Mouse (Mus musculus) c-Kit-positive CD71-positive TER-119-positive erythroid progenitor cells, embryonic 14.5 days (primary cell): ENCODE measurements around the gene Mpg.
A peak's percentile ranks its signal among the peaks of the same experiment; 100 is the strongest.

ENCODE experiments used
- DNase-seq: peaks from one replicate; pipeline ENCODE4 v3.0.0-alpha.2; 2013; ENCODE audit warnings: low spot score

The Mpg gene

DNA sequence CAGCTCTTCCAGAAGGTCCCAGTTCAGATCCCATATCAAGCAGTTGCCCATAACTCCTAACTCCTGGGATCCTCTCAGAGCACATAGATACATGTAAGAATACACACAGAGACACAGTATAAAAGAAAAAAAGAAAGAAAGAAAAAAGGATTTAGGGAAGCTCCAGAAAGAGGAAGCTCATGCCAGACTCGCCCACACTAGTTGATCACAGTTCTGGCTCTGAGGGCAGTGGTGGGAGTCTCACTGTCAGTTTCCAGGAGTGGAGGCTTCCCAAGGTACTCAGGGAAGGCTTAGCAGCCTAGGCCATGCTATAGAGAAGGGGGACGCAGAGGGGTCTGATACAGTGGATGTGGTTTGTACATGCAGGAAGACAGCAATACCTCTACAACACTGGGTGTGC lies 4.8 kb downstream of the Mpg start:
- no peak for DNase-seq

DNA sequence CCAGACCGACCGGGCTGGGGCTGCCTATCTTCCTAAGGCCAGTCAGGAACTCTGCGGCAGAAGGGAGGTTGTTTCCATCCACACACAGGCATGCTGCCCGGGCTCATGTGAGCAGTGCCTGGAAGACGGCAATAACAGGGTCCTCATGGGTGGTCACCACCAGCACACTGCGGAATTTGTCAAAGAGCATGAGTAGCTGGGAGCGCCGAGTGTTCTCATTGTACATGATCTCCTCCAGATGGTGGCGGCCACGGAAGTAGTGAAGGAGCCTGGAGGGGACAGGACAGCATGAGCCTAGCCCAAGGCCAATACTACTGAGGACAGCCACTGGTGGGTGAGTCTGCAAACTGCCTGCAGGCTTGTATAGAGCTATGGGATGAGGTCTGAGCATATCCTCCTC lies 6.5 kb downstream of the Mpg start:
- no peak for DNase-seq

DNA sequence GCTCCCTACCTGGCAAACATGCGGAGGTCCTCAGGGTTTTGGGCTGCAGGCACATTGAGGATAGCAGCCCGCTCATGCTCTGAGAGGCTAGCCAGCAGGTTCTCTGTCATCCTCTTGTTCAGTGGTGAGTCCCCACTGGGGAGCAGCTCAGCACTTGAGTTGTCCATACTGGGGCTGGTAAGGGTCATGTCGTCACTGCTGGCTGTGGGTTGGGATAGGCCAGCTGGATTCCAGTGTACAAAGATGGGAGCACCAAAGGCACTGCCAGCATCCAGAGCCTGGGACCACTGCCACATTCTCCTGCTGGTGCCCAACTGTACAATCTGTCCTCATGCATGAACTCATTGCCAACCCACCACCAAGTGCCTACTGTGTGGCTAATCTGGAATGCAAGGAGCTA lies 7.6 kb downstream of the Mpg start:
- no peak for DNase-seq

- no peak for DNase-seq
These were observed 8.6 kb downstream of the Mpg start for GRCm38 (mm10) chr11:32234816-32235485.

- no peak for DNase-seq
These were observed 9.3 kb downstream of the Mpg start for GRCm38 (mm10) chr11:32235646-32236045.

GRCm38 (mm10) chr11:32236132-32236531 lies 9.8 kb downstream of the Mpg start:
- no peak for DNase-seq

DNA sequence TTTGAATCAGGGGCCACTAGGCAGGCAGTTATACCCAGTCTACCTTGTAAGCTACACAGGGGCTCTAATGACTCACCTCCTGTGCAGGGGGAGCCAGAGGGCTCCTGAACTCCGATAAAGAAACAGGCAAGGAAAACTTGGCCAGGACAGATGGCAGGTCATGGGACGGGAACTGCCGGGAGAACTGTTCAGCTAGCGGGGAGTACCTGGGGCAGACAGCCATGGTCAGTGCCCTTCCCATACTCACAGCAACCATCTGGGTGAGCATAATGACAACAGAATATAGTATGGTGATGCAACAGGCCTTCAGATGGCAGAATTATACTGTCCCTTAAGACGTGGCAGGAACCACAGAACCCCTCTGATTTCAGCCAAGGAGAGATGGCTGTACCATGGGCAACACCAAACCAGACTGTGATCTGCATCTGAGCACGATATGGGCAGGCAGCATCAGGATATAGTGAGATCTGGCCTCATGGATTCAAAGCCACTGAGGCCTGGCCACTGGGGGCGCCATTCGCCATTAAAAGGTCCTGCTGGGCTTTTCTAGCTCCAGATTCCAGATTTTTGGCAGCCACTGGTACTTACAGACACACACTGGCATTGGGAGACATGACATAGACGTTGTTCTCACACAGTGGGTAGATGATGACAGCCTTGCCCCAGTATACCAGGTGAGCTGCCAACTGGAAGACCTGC lies 10.6 kb downstream of the Mpg start:
- peak; percentile 70 for DNase-seq

GRCm38 (mm10) chr11:32237411-32237795 lies 11.1 kb downstream of the Mpg start:
- DNase-seq = no peak

DNA sequence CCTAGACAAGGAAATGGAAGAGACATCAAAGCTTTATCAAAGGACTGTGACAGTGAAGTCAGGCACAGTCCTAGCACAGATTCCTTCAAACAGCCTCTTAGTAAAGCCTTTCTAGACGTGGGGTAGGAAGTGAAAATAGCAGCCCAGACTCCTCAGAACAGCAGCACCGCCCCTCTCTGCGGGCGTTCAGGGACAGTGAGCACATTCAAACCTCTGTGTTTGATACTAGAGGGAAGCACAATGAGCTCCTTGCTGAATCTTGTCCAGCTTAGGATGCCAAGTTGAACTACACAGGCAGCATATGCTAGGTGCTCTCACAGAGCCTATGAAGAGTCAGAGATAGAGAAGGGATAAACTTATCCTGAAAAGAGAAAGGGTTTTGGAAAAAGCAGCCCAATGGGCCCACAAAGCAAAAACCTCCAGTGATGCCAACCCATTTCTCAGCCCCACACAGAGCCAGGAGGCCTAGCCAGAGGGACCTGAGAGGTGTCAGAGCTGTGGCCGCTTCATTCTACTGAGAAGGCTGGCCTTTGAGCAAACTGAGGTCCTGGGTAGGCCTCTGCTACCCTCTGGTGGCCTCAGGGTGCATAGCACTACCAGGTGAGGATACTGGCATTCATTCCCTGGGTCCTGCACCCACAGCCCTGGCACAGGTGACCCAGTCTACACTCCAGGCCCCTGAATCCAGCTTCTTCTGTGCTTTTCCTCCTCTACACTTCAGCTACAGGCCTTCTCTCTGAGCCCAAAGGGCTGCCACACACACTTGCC lies 12.0 kb downstream of the Mpg start:
- peak; percentile 78 for DNase-seq

DNA sequence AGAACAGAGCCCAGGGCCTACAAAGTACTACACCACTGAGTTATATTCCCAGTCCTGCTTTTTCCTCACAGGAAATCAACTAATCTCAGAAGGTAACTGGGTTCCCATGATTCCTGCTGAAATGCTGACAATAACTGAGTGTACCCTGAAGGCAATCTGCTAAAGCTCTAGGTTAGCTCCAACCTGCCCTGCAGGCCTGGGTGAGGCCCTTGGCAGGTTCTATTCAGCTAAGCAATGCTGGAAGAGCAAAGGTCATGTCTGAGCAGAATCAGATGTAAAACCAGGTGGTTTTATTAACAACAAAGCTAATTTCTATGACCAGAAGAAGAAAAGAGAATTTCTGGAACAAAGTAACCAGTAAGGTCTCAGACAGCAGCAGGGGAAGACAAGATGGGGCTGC lies 15.1 kb downstream of the Mpg start:
- DNase-seq = no peak

DNA sequence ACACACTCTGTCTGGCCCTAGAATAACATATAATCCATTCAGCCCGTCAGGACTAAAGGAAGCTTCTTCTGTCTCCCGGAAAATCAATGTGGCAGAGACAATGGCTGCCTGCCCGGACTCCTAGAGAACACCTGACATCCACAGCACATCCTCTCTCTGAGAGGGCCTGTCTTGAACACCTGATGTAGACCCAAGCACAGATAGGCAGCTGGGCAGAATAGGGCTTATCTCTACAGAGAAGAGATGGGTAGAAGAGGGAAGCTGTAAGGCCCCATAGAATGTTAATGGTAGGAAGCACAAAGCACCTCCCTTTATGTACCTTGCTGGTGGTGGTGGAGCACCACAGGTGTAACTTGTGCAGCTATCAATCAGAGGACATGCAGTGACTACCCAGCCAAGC lies 15.9 kb downstream of the Mpg start:
- DNase-seq = no peak

GRCm38 (mm10) chr11:32243205-32243955 lies 17.1 kb downstream of the Mpg start:
- DNase-seq = no peak

DNA sequence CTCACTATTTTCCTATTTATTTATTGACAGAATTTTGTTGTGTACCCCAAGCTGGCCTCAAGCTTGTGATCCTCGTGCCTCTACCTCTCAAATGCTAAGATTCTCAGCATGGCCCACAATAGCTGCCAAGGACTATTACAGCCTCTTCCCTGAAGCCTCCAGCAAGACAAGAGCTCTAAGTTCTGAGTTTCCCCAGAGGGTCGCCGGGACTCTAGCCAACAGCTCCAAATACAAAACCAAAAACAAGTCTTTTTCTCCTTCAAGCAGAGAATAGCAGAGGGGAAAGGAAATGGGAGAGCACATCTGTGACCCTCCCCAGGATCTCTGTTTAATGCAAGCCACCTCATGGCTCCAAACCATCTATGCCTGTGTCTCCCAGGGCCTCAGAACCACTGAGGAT lies 17.8 kb downstream of the Mpg start:
- no peak for DNase-seq

DNA sequence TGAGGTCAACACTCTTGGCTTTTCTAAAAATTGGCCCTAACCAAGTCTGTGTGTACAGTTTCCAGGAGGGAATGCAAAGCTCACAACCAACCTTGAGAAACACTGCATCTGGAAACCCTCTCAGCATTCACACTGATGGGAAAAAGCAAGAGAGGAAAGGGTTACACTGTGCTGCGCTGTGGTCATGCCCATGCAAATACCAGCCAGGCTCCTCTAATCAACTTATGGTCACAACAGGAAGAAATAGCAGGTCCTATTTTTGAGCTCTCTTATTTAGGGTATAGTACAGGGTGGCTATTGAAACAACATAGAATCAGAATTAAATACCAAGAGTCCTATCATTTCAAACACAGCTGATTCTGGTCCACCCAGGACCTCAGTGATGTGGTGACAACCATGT lies 18.3 kb downstream of the Mpg start:
- DNase-seq = no peak

DNA sequence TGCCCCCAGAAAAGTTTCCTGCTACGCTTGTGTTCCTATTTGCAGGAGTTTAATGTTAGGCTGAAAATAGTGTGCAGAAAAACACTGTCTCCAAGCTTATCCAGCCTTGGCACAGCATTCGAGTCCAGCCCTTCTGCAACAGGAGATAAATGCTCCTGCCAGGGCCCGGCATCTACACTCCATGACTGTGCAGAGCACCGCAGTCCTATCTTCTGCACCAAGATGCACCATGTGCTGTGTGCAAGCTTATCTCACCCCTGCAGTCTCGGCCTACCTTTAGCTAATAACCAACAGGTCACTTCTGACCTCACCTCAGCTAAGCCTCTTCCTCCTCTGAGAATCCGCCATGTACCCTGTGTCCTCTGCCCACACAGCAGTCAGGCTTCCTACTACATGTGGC lies 19.3 kb downstream of the Mpg start:
- peak; percentile 95 for DNase-seq

DNA sequence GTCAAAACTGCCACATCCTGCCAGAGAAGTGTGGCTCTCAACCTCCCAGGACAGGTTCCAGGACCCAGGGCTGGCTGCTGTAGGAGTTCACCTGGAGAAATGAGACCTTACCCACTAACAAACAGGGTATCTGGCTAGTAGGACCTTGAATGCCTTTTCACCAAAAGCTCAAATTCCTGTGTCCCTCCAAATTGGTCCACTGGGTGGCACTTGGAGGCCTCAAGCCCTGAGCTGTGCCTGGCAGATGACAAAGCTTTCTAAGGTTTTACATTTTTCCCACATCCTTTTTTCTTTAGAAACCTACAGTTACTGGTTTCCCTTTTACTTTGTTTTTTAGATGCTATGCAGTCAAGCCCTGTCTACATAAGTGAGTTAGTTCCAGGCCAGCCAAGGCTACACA lies 20.8 kb downstream of the Mpg start:
- peak; percentile 63 for DNase-seq

DNA sequence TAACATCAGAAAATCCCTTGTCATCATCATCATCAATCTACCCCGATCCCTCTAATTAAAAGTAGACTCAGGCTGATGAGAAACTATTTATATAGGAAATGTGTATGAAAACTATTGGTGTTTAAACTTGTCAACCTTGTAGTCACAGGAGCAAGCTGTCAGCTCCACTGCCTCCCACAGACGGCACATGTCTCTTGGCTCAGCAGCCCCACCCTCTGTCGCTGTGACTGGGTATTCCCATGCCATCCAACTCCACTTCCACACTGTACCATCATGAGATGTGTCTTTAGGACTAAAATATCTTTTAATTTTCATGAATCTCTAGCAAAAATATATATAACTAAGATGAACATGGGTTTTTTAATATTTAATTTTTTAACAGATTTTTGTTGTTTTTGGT lies 22.0 kb downstream of the Mpg start:
- DNase-seq = no peak

- peak; percentile 95 for DNase-seq
These were observed 24.8 kb downstream of the Mpg start for GRCm38 (mm10) chr11:32250880-32251763.

DNA sequence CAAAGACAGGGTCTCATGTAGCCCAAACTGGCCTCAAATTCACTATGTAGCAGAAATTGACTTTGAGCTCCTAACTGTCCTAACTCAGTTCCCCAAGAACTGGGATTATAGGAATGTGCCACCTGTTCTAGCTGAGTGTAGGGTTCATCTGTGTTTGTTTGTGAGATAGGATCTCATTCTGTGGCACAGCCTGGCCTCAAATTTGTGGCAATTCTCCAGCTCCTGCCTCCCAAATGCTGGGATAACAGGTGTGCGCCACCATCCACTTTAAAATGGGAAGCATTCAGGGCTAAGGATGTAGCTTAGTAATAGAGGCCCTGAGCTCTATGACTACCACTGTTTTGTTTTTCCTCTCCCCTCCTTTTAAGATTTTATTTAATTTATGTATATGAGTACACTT lies 26.8 kb downstream of the Mpg start:
- DNase-seq = no peak

DNA sequence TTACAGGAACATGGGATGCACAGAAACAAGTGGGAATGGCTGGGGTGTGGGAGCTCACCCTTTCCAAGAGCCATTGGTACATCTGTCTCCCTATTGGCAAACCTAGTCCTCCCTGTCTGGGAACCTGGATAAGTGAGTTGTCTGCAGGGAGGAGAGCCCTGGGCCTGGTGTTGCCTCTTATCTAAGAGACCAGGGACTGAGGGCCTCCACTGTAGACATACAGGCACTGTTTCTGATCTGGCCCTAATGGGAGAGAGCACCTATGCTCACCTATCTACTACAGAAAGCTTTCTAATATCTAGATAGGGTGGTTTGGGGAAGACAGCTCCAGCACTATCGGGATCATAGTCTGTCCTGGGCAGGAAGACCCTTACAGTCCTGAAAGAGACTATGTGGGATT lies 29.8 kb downstream of the Mpg start:
- DNase-seq = peak; percentile 87

- DNase-seq = no peak
These were observed 30.3 kb downstream of the Mpg start for GRCm38 (mm10) chr11:32256566-32256965.
